ENCODE assay signal across 9 mouse cellular contexts in the genomic region with DNA sequence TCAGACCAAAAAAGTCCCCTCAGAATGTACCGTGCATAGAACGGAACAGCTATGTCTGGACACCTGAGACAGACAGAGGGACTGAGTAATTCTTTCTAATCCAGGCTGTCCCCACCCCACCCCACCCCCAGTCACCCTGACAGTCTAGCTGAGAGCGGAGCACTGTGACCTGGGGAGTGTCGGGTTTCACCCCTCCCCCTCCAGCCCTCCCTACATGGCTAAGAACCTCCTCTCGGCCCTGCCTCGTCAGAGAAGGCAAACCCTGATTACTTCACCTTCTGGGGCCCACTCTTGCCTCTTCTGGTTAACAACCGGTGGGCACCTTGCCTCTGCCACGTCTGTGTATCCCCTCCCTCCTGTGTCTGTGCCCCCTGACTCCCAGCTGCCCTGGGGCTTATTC. TPM values are rescaled to one million over a fixed set of nuclear protein-coding genes. Genes with fewer than 3 reads are reported as not detected.
DNase-seq lines count a peak whose midpoint lies in the region; ATAC-seq and TF ChIP-seq lines count a peak whose summit lies in the region.
"Had no signal": no experiment of that assay in that cellular context is flagged by ENCODE, and none has a peak within 500 bp of the region (broad histone marks: within the 10 kb centered on the region; RNA-seq: fewer than 3 reads in every experiment).

No protein-coding gene starts in this region.

- peaks cover 43% of the 10 kb centered on the region for H3K4me1 ChIP-seq in midbrain, embryonic 11.5 days (ENCODE audit: control insufficient read depth, insufficient read depth, low read length)
- H3K4me1 ChIP-seq in midbrain, embryonic 16.5 days (ENCODE audit: control insufficient read depth, insufficient read depth, low read length) = peaks cover 42% of the 10 kb centered on the region
- peaks cover 37% of the 10 kb centered on the region for H3K4me1 ChIP-seq in kidney, embryonic 14.5 days (ENCODE audit: control insufficient read depth, insufficient read depth, low read length)
- no peaks in the 10 kb centered on the region for H3K4me1 ChIP-seq in thymus, adult 2 months (replicated peaks; ENCODE audit: control insufficient read depth, insufficient read depth, low read length)

- no peaks in the 10 kb centered on the region for H3K27me3 ChIP-seq in midbrain, embryonic 11.5 days (ENCODE audit: control insufficient read depth, insufficient read depth, low read length)
- no peaks in the 10 kb centered on the region for H3K27me3 ChIP-seq in midbrain, embryonic 16.5 days (ENCODE audit: control insufficient read depth, insufficient read depth, low read depth, low read length)
- H3K27me3 ChIP-seq in kidney, embryonic 14.5 days (ENCODE audit: control insufficient read depth, insufficient read depth, low read length) = 0 out of 2 replicates have a peak, but pooled peaks cover 4% of the 10 kb centered on the region
- H3K27me3 ChIP-seq in thymus, adult 2 months (ENCODE audit: control insufficient read depth, insufficient read depth, low read length) = peaks cover 5% of the 10 kb centered on the region

- peak; percentile 64 for ATAC-seq in midbrain, embryonic 11.5 days (ENCODE audit: low FRiP score)
- no peak; the same call in 1 of the 2 replicates for ATAC-seq in midbrain, embryonic 16.5 days
- peak; percentile 87 for ATAC-seq in kidney, embryonic 14.5 days (ENCODE audit: low FRiP score, low TSS enrichment)

- peak overlapping the region; percentile 41; the same call in 1 of the 2 replicates for H3K9ac ChIP-seq in midbrain, embryonic 11.5 days (ENCODE audit: low read length)
- no peak overlapping the region for H3K9ac ChIP-seq in midbrain, embryonic 16.5 days (ENCODE audit: low read depth, low read length)
- H3K9ac ChIP-seq in kidney, embryonic 14.5 days (ENCODE audit: low read depth, low read length) = no peak overlapping the region

- no peak for TF ChIP-seq CTCF in thymus, adult 2 months (IDR thresholded peaks at IDR 0.05; ENCODE audit: borderline replicate concordance, control insufficient read depth, extremely low read depth, insufficient read depth, low read length, poor library complexity)

- no peaks in the 10 kb centered on the region for H3K9me3 ChIP-seq in midbrain, embryonic 11.5 days (ENCODE audit: control insufficient read depth, low read length)
- H3K9me3 ChIP-seq in midbrain, embryonic 16.5 days (replicated peaks; ENCODE audit: control insufficient read depth, low read length, poor library complexity, severe bottlenecking) = no peaks in the 10 kb centered on the region
- H3K9me3 ChIP-seq in kidney, embryonic 14.5 days (ENCODE audit: control insufficient read depth, low read length) = no peaks in the 10 kb centered on the region

- DNase-seq in midbrain, embryonic 11.5 days (ENCODE audit: low spot score, missing footprints) = peak; percentile 88
- peak; percentile 64 to 71 for DNase-seq in gastrocnemius, postnatal 36 days
- DNase-seq in lung, postnatal 36 days = peak; percentile 70
- no peak for DNase-seq in frontal cortex, postnatal 10 days (ENCODE audit: low spot score in 2 of 2)
- DNase-seq in thymus, adult 2 months = no peak
- DNase-seq in cerebellum, adult 9-11 months = no peak

- 1% methylated on average over 8 of the region's 8 CpGs for WGBS in midbrain, embryonic 11.5 days
- WGBS in midbrain, embryonic 16.5 days = 13% methylated on average over 8 of the region's 8 CpGs
- 2% methylated on average over 8 of the region's 8 CpGs for WGBS in kidney, embryonic 14.5 days
- WGBS in thymus, adult 2 months = 12% methylated on average over 8 of the region's 8 CpGs

- peak overlapping the region; percentile 48; the same call in 1 of the 2 replicates for H3K27ac ChIP-seq in midbrain, embryonic 11.5 days (ENCODE audit: low read depth, low read length)
- H3K27ac ChIP-seq in midbrain, embryonic 16.5 days (ENCODE audit: low read length) = no peak overlapping the region
- H3K27ac ChIP-seq in kidney, embryonic 14.5 days (ENCODE audit: low read depth, low read length) = 0 out of 2 replicates have a peak overlapping the region, but pooled peaks have one; percentile 4
- no peak overlapping the region for H3K27ac ChIP-seq in thymus, adult 2 months (ENCODE audit: control insufficient read depth, insufficient read depth, low read length)

- no peak for TF ChIP-seq POLR2A in thymus, adult 2 months (IDR thresholded peaks at IDR 0.05; ENCODE audit: control insufficient read depth, extremely low read depth, insufficient read depth, low read length, poor library complexity)

- H3K4me2 ChIP-seq in midbrain, embryonic 11.5 days = peak overlapping the region; percentile 31
- H3K4me2 ChIP-seq in midbrain, embryonic 16.5 days (ENCODE audit: low read length) = no peak overlapping the region
- peak overlapping the region; percentile 29 for H3K4me2 ChIP-seq in kidney, embryonic 14.5 days (replicated peaks; ENCODE audit: low read depth, low read length)

- no peak overlapping the region for H3K4me3 ChIP-seq in midbrain, embryonic 11.5 days (ENCODE audit: low read depth, low read length)
- H3K4me3 ChIP-seq in midbrain, embryonic 16.5 days (ENCODE audit: low read depth, low read length) = no peak overlapping the region
- H3K4me3 ChIP-seq in kidney, embryonic 14.5 days (ENCODE audit: low read length) = no peak overlapping the region
- H3K4me3 ChIP-seq in thymus, adult 2 months (ENCODE audit: control insufficient read depth, insufficient read depth, low read length) = no peak overlapping the region

- H3K36me3 ChIP-seq in midbrain, embryonic 11.5 days (ENCODE audit: control insufficient read depth, insufficient read depth, low read length) = no peaks in the 10 kb centered on the region; the same call in 1 of the 2 replicates
- no peaks in the 10 kb centered on the region for H3K36me3 ChIP-seq in midbrain, embryonic 16.5 days (ENCODE audit: control insufficient read depth, insufficient read depth, low read length)
- H3K36me3 ChIP-seq in kidney, embryonic 14.5 days (ENCODE audit: control insufficient read depth, insufficient read depth, low read length) = no peaks in the 10 kb centered on the region
- no peaks in the 10 kb centered on the region for H3K36me3 ChIP-seq in thymus, adult 2 months (ENCODE audit: control insufficient read depth, insufficient read depth, low read length)

- intact Hi-C loops in gastrocnemius, postnatal 36 days (cut with DNase I) = no loop called here

RNA-seq across cellular contexts. Expression of a gene that starts 7.7 kb away (rescaled TPM):
- 20.2 and 20.3 TPM in 2 replicates for polyA plus RNA-seq in midbrain, embryonic 11.5 days (2014; fragmentation: Nextera tagmentation; extraction: Ambion mirVana)
- 32.5 and 34.3 TPM in 2 replicates for polyA plus RNA-seq in midbrain, embryonic 16.5 days (2015; fragmentation: Nextera tagmentation; extraction: Ambion mirVana)
- 10 to 100 TPM; 31.1 to 43.3 TPM for total RNA-seq in gastrocnemius, postnatal 36 days (2021)
- polyA plus RNA-seq in kidney, embryonic 14.5 days (2014; fragmentation: Nextera tagmentation; extraction: Ambion mirVana) = 5.4 and 5.5 TPM in 2 replicates
- 3.1 and 3.2 TPM in 2 replicates for polyA plus RNA-seq in thymus, adult 2 months (2012; rRNA removed)
- total RNA-seq: neutrophil, adult 5-6 weeks had no signal

Comparison
In these comparisons a context has a peak if more than half of its experiments do, and no peak if none do; other contexts are left out.
1. H3K27ac ChIP-seq: peak in midbrain, embryonic 11.5 days (single experiment) and kidney, embryonic 14.5 days (single experiment); none in midbrain, embryonic 16.5 days (single experiment) and thymus, adult 2 months (single experiment).
2. DNase-seq: peak in midbrain, embryonic 11.5 days (single experiment), gastrocnemius, postnatal 36 days (2 of 2) and lung, postnatal 36 days (single experiment); none in frontal cortex, postnatal 10 days (0 of 2), thymus, adult 2 months (single experiment) and cerebellum, adult 9-11 months (single experiment).